Comparison of ENCODE assay signal across 14 mouse cellular contexts in the genomic region with DNA sequence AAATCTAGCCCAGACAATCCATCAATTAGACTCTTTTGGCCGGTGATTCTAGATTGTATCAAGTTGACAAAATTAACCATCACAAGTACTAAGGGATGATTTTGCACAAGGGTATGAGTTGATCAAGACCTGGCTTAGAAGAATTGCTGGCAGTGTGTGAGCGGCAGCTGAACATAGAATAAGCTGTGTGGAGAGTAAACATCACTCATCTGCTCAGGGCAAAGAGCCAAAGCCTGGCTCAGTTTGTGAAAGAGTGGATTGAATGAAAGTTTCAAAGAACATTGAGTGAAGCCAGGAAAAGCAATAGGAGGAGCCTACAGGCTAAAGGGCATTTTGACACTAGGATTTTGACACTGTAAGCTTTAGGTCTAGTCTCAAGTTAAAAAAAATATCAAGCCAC.
DNase-seq lines count a peak whose midpoint lies in the region; ATAC-seq and TF ChIP-seq lines count a peak whose summit lies in the region.
"Had no signal": no experiment of that assay in that cellular context is flagged by ENCODE, and none has a peak within 500 bp of the region (broad histone marks: within the 10 kb centered on the region; RNA-seq: fewer than 3 reads in every experiment).

No protein-coding gene starts in this region.

- no peak overlapping the region for H3K4me3 ChIP-seq in forebrain, postnatal 0 days (ENCODE audit: low read depth, low read length)
- no peak overlapping the region for H3K4me3 ChIP-seq in forebrain, embryonic 12.5 days (replicated peaks)
- no peak overlapping the region for H3K4me3 ChIP-seq in lung, adult 2 months (replicated peaks; ENCODE audit: extremely low read depth, low read depth, low read length)
- no peak overlapping the region for H3K4me3 ChIP-seq in limb, embryonic 10.5 days
- no peak overlapping the region for H3K4me3 ChIP-seq in stomach, postnatal 0 days (ENCODE audit: low read depth, low read length)

- TF ChIP-seq CTCF in forebrain, postnatal 0 days (IDR thresholded peaks at IDR 0.05; ENCODE audit: low read depth), result no peak
- TF ChIP-seq CTCF in lung, adult 2 months (IDR thresholded peaks at IDR 0.05; ENCODE audit: insufficient read depth, low read length), result no peak
- no peak for TF ChIP-seq CTCF in stomach, postnatal 0 days (IDR thresholded peaks at IDR 0.05; ENCODE audit: low read depth)

- DNase-seq in forebrain, postnatal 0 days, result peak; percentile 53
- peak; percentile 48 for DNase-seq in lung, postnatal 10 days
- DNase-seq in lung, adult 2 months, result no peak
- peak; percentile 41 to 69 for DNase-seq in layer of hippocampus, adult 18-20 months (ENCODE audit: low spot score in 2 of 2)
- peak; percentile 18 for DNase-seq in right cerebral cortex, postnatal 14 days
- DNase-seq in limb, embryonic 10.5 days (ENCODE audit: low spot score), result no peak
- DNase-seq in stomach, postnatal 0 days (ENCODE audit: low spot score), result no peak
- DNase-seq: adrenal gland, adult 2 months; gastrocnemius, postnatal 10 days; kidney, postnatal 4 days had no signal

- no peak for TF ChIP-seq EP300 in stomach, postnatal 0 days (optimal IDR thresholded peaks at IDR 0.05)

- no peaks in the 10 kb centered on the region for H3K27me3 ChIP-seq in forebrain, postnatal 0 days (ENCODE audit: insufficient read depth, low read length)
- no peaks in the 10 kb centered on the region for H3K27me3 ChIP-seq in forebrain, embryonic 12.5 days
- H3K27me3 ChIP-seq in limb, embryonic 10.5 days (ENCODE audit: low read depth, poor library complexity, severe bottlenecking), result peaks cover 6% of the 10 kb centered on the region; the same call in 1 of the 2 replicates
- no peaks in the 10 kb centered on the region for H3K27me3 ChIP-seq in stomach, postnatal 0 days (ENCODE audit: control insufficient read depth, insufficient read depth, low read length)

- H3K4me1 ChIP-seq in forebrain, postnatal 0 days (ENCODE audit: insufficient read depth), result no peaks in the 10 kb centered on the region
- H3K4me1 ChIP-seq in forebrain, embryonic 12.5 days, result no peaks in the 10 kb centered on the region
- H3K4me1 ChIP-seq in lung, adult 2 months (ENCODE audit: control insufficient read depth, insufficient read depth, low read length), result no peaks in the 10 kb centered on the region
- H3K4me1 ChIP-seq in limb, embryonic 10.5 days, result no peaks in the 10 kb centered on the region
- H3K4me1 ChIP-seq in stomach, postnatal 0 days (replicated peaks; ENCODE audit: control insufficient read depth, insufficient read depth), result no peaks in the 10 kb centered on the region

- no peak for TF ChIP-seq POLR2A in lung, adult 2 months (IDR thresholded peaks at IDR 0.05; ENCODE audit: borderline replicate concordance, extremely low read depth, low read depth, low read length)

- no peak overlapping the region for H3K9ac ChIP-seq in forebrain, postnatal 0 days
- H3K9ac ChIP-seq in forebrain, embryonic 12.5 days, result no peak overlapping the region
- H3K9ac ChIP-seq in stomach, postnatal 0 days (ENCODE audit: low read length), result no peak overlapping the region
- H3K9ac ChIP-seq: liver, embryonic 14.5 days had no signal

- no peak overlapping the region for H3K27ac ChIP-seq in forebrain, postnatal 0 days (ENCODE audit: low read depth, low read length)
- no peak overlapping the region for H3K27ac ChIP-seq in forebrain, embryonic 12.5 days
- no peak overlapping the region for H3K27ac ChIP-seq in limb, embryonic 10.5 days
- H3K27ac ChIP-seq in stomach, postnatal 0 days (replicated peaks), result no peak overlapping the region
- H3K27ac ChIP-seq: liver, embryonic 14.5 days had no signal

- ATAC-seq in forebrain, postnatal 0 days, result no peak
- no peak for ATAC-seq in forebrain, embryonic 12.5 days (ENCODE audit: low FRiP score)
- no peak for ATAC-seq in stomach, postnatal 0 days (ENCODE audit: low FRiP score, low TSS enrichment)
- ATAC-seq: inflammation-experienced regulatory T-cells, adult 6 months had no signal

- WGBS in forebrain, postnatal 0 days, result 44% methylated on average over 2 of the region's 2 CpGs
- 94% methylated on average over 2 of the region's 2 CpGs for WGBS in forebrain, embryonic 12.5 days
- 51% methylated on average over 2 of the region's 2 CpGs for WGBS in lung, adult 2 months
- 94% methylated on average over 2 of the region's 2 CpGs for WGBS in limb, embryonic 10.5 days
- 36% methylated on average over 2 of the region's 2 CpGs for WGBS in stomach, postnatal 0 days

- no peaks in the 10 kb centered on the region for H3K9me3 ChIP-seq in forebrain, postnatal 0 days (ENCODE audit: low read length)
- H3K9me3 ChIP-seq in forebrain, embryonic 12.5 days, result no peaks in the 10 kb centered on the region
- no peaks in the 10 kb centered on the region for H3K9me3 ChIP-seq in limb, embryonic 10.5 days (replicated peaks)
- no peaks in the 10 kb centered on the region for H3K9me3 ChIP-seq in stomach, postnatal 0 days (ENCODE audit: control insufficient read depth, low read length)

- no peak overlapping the region for H3K4me2 ChIP-seq in forebrain, postnatal 0 days (ENCODE audit: low read depth)
- no peak overlapping the region for H3K4me2 ChIP-seq in forebrain, embryonic 12.5 days
- no peak overlapping the region for H3K4me2 ChIP-seq in stomach, postnatal 0 days (replicated peaks; ENCODE audit: low read depth)
- H3K4me2 ChIP-seq: midbrain, embryonic 11.5 days had no signal

- no peaks in the 10 kb centered on the region for H3K36me3 ChIP-seq in forebrain, postnatal 0 days (ENCODE audit: insufficient read depth)
- H3K36me3 ChIP-seq in forebrain, embryonic 12.5 days (replicated peaks), result no peaks in the 10 kb centered on the region
- H3K36me3 ChIP-seq in limb, embryonic 10.5 days, result no peaks in the 10 kb centered on the region
- H3K36me3 ChIP-seq in stomach, postnatal 0 days (ENCODE audit: control insufficient read depth, insufficient read depth, low read length), result no peaks in the 10 kb centered on the region

Comparison
In these comparisons a context has a peak if more than half of its experiments do, and no peak if none do; other contexts are left out.
1. DNase-seq: peak in forebrain, postnatal 0 days (single experiment), lung, postnatal 10 days (single experiment), layer of hippocampus, adult 18-20 months (2 of 2) and right cerebral cortex, postnatal 14 days (single experiment); none in lung, adult 2 months (single experiment), limb, embryonic 10.5 days (single experiment) and stomach, postnatal 0 days (single experiment).